Mouse (Mus musculus) erythroid progenitor cell, adult 5-6 weeks (primary cell): Measurements from ENCODE around the gene Rpl36al. TPM values are rescaled to one million over a fixed set of nuclear protein-coding genes. Genes with fewer than 3 reads are reported as not detected.
"Not testable (repeated sequence)": the region's sequence is repeated elsewhere in the genome, so short reads cannot be mapped to it uniquely, and the experiment has no call there.

Experiments used
- ATAC-seq: replicated peaks from 2 replicates; pipeline ENCODE4 v1.8.0; 2016; ENCODE audit warnings: moderate number of reproducible peaks, mild to moderate bottlenecking, moderate TSS enrichment, inconsistent platforms; ENCODE audit not compliant: poor library complexity, low FRiP score, severe bottlenecking
- total RNA-seq, 2 experiments: library from RNA; stranded (forward) in 1 of 2; stranded (reverse) in 1 of 2; fragments of 150-400 nt in 1 of 2; fragments of 186-747, 209-891 nt in 1 of 2; gene quantifications; 2 replicates each; pipeline versions ENCODE4 v1.2.3 to v1.2.4; 2015 to 2017; ENCODE audit warnings: low replicate concordance in 2 of 2

Rpl36al gene
- total RNA-seq, 2 experiments from 2014 or later, result 169 to 196 TPM

- ATAC-seq, result peak; percentile 84
These were observed 13.7 kb upstream of the Rpl36al start for GRCm38 (mm10) chr12:69197378-69198163.

GRCm38 (mm10) chr12:69196444-69197377, 12.8 kb upstream of the Rpl36al start, which contains the start of gene Gm49383:
Gene Gm49383 (minus strand): TSS chr12:69197104.
- ATAC-seq, result peak; percentile 74

- no peak for ATAC-seq
These were observed 8.8 kb upstream of the Rpl36al start for GRCm38 (mm10) chr12:69192637-69193036.

GRCm38 (mm10) chr12:69191396-69191795, 7.5 kb upstream of the Rpl36al start:
- ATAC-seq, result no peak

- 0 out of 2 replicates have a peak, but pooled peaks have one; percentile 60 for ATAC-seq
These were observed 6.6 kb upstream of the Rpl36al start for GRCm38 (mm10) chr12:69190522-69190921.

GRCm38 (mm10) chr12:69190074-69190473, 6.2 kb upstream of the Rpl36al start:
- ATAC-seq, result no peak

GRCm38 (mm10) chr12:69186811-69187471, 3.1 kb upstream of the Rpl36al start:
- ATAC-seq, result no peak

- no peak for ATAC-seq
These were observed 1.5 kb upstream of the Rpl36al start for GRCm38 (mm10) chr12:69185371-69185770.

GRCm38 (mm10) chr12:69184342-69185295, 736 bp upstream of the Rpl36al start:
- ATAC-seq, result peak; percentile 52

GRCm38 (mm10) chr12:69181800-69182199, 2.1 kb downstream of the Rpl36al start:
- ATAC-seq, result no peak

- no peak for ATAC-seq
These were observed 4.5 kb downstream of the Rpl36al start for GRCm38 (mm10) chr12:69179371-69179770.

GRCm38 (mm10) chr12:69177526-69177925, 6.4 kb downstream of the Rpl36al start:
- ATAC-seq, result no peak

GRCm38 (mm10) chr12:69175975-69176374, 7.9 kb downstream of the Rpl36al start:
- no peak for ATAC-seq

- ATAC-seq, result no peak
These were observed 12.6 kb downstream of the Rpl36al start for GRCm38 (mm10) chr12:69171307-69171706.

GRCm38 (mm10) chr12:69168461-69169106, 15.3 kb downstream of the Rpl36al start, which contains the start of gene Lrr1:
Gene Lrr1 (plus strand): TSS chr12:69168814.
- peak; percentile 95 for ATAC-seq

- 0 out of 2 replicates have a peak, but pooled peaks have one; percentile 4 for ATAC-seq
These were observed 16.0 kb downstream of the Rpl36al start for GRCm38 (mm10) chr12:69167656-69168460.

GRCm38 (mm10) chr12:69166861-69167581, 16.9 kb downstream of the Rpl36al start:
- ATAC-seq, result not testable (repeated sequence)
